Mouse (Mus musculus) midbrain, embryonic 12.5 days (tissue): ENCODE measurements around the gene Afg1l. TPM values are rescaled to one million over a fixed set of nuclear protein-coding genes. Genes with fewer than 3 reads are reported as not detected.
A peak's percentile ranks its signal among the peaks of the same experiment; 100 is the strongest.

Experiments used
- ATAC-seq: fragments of 200-750 bp; cut with Nextera tagmentation; 2 replicates; pipeline ENCODE4 v1.8.0; 2017; ENCODE audit warnings: low read depth, moderate TSS enrichment, moderate library complexity; ENCODE audit not compliant: low FRiP score
- H3K27ac ChIP-seq: fragments of 300-500 bp; sonication (generic); replicated peaks from 2 replicates; pipeline ENCODE4 v1.5.1; 2016; ENCODE audit warnings: mild to moderate bottlenecking
- H3K27me3 ChIP-seq: fragments of 300-500 bp; sonication (generic); 2 replicates; pipeline ENCODE4 v1.6.1; 2016; ENCODE audit warnings: mild to moderate bottlenecking
- H3K36me3 ChIP-seq: fragments of 300-500 bp; sonication (generic); 2 replicates; pipeline ENCODE4 v1.6.1; 2016
- H3K4me1 ChIP-seq: fragments of 300-500 bp; sonication (generic); 2 replicates; pipeline ENCODE4 v1.6.1; 2016
- H3K4me2 ChIP-seq: fragments of 300-500 bp; sonication (generic); replicated peaks from 2 replicates; pipeline ENCODE4 v1.6.1; 2016; ENCODE audit warnings: mild to moderate bottlenecking, moderate library complexity
- H3K4me3 ChIP-seq: fragments of 300-500 bp; sonication (generic); 2 replicates; pipeline ENCODE4 v1.5.1; 2016; ENCODE audit warnings: mild to moderate bottlenecking
- H3K9ac ChIP-seq: fragments of 300-500 bp; sonication (generic); replicated peaks from 2 replicates; pipeline ENCODE4 v1.6.1; 2016; ENCODE audit warnings: mild to moderate bottlenecking, moderate library complexity
- H3K9me3 ChIP-seq: fragments of 300-500 bp; sonication (generic); 2 replicates; pipeline ENCODE4 v1.6.1; 2016; ENCODE audit warnings: mild to moderate bottlenecking
- WGBS: fragments of 180-500 bp; shearing (Covaris S2); methylation state at CpG from one replicate; pipeline ENCODE4 v1.1.7; 2016; 5-methylcytosine and 5-hydroxymethylcytosine counted together
- polyA plus RNA-seq: library from polyadenylated mRNA; unstranded; fragments of >200 nt; fragmentation: Nextera tagmentation; extraction: Ambion mirVana; gene quantifications from 2 replicates; pipeline ENCODE4 v1.2.1, GENCODE M21; 2016

Afg1l gene
- polyA plus RNA-seq = 3.7 and 4.8 TPM in 2 replicates

DNA sequence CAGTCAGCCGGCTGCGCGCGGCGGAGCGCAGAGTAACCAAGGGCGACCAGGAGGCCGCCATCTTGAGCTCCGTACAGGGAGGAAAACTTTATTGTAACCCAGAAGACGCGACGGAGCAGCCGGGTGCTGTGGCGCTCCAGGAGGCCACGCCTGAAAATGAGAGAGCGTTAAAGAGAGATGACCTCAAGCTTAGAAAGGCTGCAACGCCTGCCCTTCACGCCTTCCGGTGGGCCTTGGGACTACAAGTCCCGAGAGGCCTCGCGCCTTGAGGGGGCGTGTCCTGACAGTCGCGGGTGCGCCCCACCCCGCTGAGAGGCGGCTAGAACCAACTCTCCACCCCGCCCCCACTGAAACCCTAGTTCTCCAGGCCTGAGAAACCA is at the start of gene Afg1l:
Afg1l (minus strand) TSS at position 225 of the 380 bp plus-strand sequence.
- Histone ChIP-seq H3K9ac (peak within 1 kb of the TSS; percentile 82), H3K27ac (peak within 1 kb of the TSS; percentile 86), H3K36me3 (no peaks in the 10 kb centered on the region), H3K4me3 (peak within 1 kb of the TSS; percentile 78), H3K4me2 (peak within 1 kb of the TSS; percentile 68), H3K4me1 (peaks cover 11% of the 10 kb centered on the region), H3K27me3 (0 out of 2 replicates have a peak, but pooled peaks cover 3% of the 10 kb centered on the region), H3K9me3 (no peaks in the 10 kb centered on the region)
- peak; percentile 93 for ATAC-seq
- WGBS = under 1% methylated on average over 29 of the region's 29 CpGs

DNA sequence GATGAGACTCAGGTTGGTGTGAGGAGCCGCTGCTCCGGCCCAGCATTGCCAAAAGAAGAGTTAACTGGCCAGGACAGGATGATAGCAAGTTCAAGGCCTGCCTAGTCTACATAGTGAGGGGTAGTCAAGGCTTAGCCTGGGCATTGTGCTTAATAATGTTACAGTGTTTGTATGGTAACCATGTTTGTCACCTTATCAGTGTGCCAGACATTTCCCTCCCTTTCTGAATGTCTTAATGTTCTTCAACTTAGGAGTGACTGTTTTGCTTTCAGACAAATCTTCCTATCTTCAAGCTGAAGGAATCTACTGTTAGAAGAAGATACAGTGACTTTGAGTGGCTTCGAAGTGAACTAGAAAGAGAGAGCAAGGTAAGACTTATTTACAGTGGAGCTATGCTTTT is 47.3 kb upstream of the Afg1l start:
- Histone ChIP-seq H3K9ac (no peak overlapping the region), H3K4me3 (no peak overlapping the region), H3K27ac (no peak overlapping the region), H3K4me1 (peaks cover 18% of the 10 kb centered on the region), H3K36me3 (peaks cover 16% of the 10 kb centered on the region; the same call in 1 of the 2 replicates), H3K27me3 (no peaks in the 10 kb centered on the region), H3K4me2 (no peak overlapping the region), H3K9me3 (no peaks in the 10 kb centered on the region)
- no peak for ATAC-seq
- WGBS = 96% methylated on average over 3 of the region's 3 CpGs

DNA sequence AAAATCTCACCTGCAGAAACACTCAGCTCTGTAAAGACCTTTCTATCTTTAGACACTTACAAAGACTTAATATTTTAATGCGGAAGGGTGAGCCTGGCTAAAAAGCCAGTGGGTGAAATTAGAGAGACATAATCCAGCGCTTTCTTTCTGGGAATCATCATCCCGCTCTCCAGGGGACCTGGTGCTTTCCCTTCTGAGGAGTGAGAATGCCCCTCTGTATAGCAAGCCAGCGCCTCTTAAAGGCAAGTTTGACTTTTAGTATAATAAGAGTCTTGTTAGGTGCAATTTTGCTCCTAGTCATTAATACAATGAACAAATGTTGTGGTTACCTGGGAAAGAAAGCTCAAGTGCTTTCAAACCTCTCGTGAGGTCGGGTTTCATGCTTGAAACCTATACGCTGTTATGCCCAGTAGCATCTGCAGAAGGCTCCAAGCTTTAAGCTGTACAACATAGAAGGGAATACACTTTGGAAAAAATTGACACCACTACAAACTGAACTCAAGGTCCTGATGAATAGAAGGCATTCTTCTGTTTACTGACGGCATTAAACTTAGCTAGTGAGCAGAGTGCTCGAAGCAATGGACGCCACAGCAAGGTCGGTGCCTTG is 45.3 kb upstream of the Afg1l start:
- H3K4me1 ChIP-seq = peaks cover 18% of the 10 kb centered on the region
- no peak for ATAC-seq
- H3K9me3 ChIP-seq = no peaks in the 10 kb centered on the region
- no peak overlapping the region for H3K4me3 ChIP-seq
- H3K9ac ChIP-seq = no peak overlapping the region
- 50% methylated on average over 11 of the region's 11 CpGs for WGBS
- no peak overlapping the region for H3K27ac ChIP-seq
- H3K36me3 ChIP-seq = peaks cover 6% of the 10 kb centered on the region; the same call in 1 of the 2 replicates
- no peak overlapping the region for H3K4me2 ChIP-seq
- no peaks in the 10 kb centered on the region for H3K27me3 ChIP-seq

- Histone ChIP-seq H3K36me3 (peaks cover 6% of the 10 kb centered on the region; the same call in 1 of the 2 replicates), H3K4me1 (peaks cover 18% of the 10 kb centered on the region), H3K9me3 (no peaks in the 10 kb centered on the region), H3K9ac (no peak overlapping the region), H3K4me3 (no peak overlapping the region), H3K27me3 (no peaks in the 10 kb centered on the region), H3K27ac (no peak overlapping the region), H3K4me2 (no peak overlapping the region)
- ATAC-seq = no peak
- WGBS = 45% methylated on average over 2 of the region's 2 CpGs
Observed at GRCm38 (mm10) chr10:42522912-42523311, 44.5 kb upstream of the Afg1l start.

DNA sequence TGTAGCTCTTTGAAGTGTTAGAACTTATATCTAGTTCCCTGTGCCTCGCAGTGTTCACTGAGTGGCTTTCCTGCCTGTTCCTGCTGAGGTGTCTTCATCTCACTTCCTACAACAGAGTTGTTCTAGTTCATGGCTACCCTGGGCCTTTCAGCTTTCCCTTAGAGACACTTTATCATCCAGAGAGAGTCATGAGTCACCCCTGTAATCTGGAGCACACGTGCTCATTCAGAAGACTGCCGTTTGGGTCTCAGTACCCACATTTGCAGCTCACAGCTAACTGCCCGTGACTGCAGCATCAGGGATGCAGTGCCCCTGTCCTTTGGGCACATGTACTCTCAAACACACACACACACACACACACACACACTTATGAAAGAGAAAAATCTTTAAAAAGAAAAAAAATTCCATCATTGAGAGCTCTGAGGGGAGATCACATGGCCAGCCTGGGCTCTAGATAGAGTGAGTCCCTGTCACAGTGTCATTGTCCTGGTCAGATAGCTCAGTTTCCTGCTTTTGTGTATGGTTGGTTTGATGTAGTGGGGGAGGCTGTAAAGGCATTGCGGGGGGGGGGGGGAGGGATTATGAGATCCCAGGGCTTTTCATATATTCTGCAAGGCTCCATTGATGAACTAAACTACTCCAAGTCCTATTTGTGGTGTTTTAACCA is 43.1 kb upstream of the Afg1l start:
- H3K27ac ChIP-seq = no peak overlapping the region
- no peak overlapping the region for H3K9ac ChIP-seq
- no peaks in the 10 kb centered on the region for H3K9me3 ChIP-seq
- H3K27me3 ChIP-seq = no peaks in the 10 kb centered on the region
- peaks cover 18% of the 10 kb centered on the region for H3K4me1 ChIP-seq
- H3K36me3 ChIP-seq = no peaks in the 10 kb centered on the region
- H3K4me3 ChIP-seq = no peak overlapping the region
- no peak for ATAC-seq
- no peak overlapping the region for H3K4me2 ChIP-seq
- WGBS = 62% methylated on average over 5 of the region's 5 CpGs

- Histone ChIP-seq H3K36me3 (no peaks in the 10 kb centered on the region), H3K9me3 (no peaks in the 10 kb centered on the region), H3K27ac (no peak overlapping the region), H3K4me1 (peaks cover 11% of the 10 kb centered on the region), H3K27me3 (no peaks in the 10 kb centered on the region), H3K4me3 (no peak overlapping the region), H3K9ac (no peak overlapping the region), H3K4me2 (no peak overlapping the region)
- no peak for ATAC-seq
- 90% methylated on average over 8 of the region's 8 CpGs for WGBS
Observed at GRCm38 (mm10) chr10:42518363-42518762, 40.0 kb upstream of the Afg1l start.

GRCm38 (mm10) chr10:42514125-42514524 is 35.8 kb upstream of the Afg1l start:
- Histone ChIP-seq H3K9ac (no peak overlapping the region), H3K27me3 (no peaks in the 10 kb centered on the region), H3K27ac (no peak overlapping the region)

DNA sequence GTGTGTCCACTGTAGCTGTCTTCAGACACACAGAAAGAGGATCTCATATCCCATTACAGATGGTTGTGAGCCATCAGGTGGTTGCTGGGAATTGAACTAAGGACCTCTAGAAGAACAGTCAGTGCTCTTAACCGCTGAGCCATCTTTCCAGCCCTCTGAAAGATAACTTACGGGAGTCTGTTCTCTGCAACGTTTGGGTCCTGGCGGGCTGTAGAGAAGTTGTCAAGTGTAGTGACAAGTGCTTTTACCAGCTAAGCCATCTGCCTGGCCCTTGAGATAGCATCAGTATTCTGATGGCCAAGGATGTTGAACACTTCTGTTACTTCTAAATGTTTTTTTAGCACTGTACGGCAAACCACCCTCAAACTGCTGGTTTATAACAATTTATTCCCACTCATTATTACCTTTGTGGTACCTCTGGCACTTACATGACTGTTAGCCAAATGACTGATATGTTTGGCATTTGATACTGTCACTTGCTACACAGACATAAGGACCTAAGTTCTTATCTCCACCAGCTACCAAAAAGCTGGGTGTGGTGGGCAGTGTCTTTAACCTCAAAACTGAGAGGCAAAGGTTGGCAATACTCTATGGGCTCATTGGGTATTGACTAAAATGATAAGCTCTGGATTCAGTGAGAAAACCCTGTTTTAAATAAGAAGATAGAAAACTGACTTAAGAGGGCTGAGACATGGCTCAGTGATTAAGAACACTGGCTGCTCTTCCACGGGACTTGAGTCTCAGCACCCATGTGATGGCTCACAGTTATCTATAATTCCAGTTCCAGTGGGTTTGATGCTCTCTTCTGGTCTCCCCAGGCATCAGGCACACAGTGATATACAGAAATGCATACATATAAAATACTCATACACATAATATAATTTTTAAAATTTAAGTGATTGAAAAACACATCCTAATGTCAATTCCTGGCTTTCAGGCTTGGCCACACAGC is 33.1 kb upstream of the Afg1l start:
- 87% methylated on average over 6 of the region's 6 CpGs for whole genome bisulfite sequencing
- Histone ChIP-seq H3K27ac (no peak overlapping the region), H3K27me3 (no peaks in the 10 kb centered on the region), H3K9me3 (no peaks in the 10 kb centered on the region), H3K4me2 (no peak overlapping the region), H3K4me3 (no peak overlapping the region), H3K4me1 (peaks cover 3% of the 10 kb centered on the region; the same call in 1 of the 2 replicates), H3K9ac (no peak overlapping the region), H3K36me3 (peaks cover 14% of the 10 kb centered on the region; the same call in 1 of the 2 replicates)
- no peak for ATAC-seq

More at GRCm38 (mm10) chr10:42514125-42514524, 35.8 kb upstream of the Afg1l start:
- Histone ChIP-seq H3K4me1 (no peaks in the 10 kb centered on the region), H3K9me3 (no peaks in the 10 kb centered on the region), H3K4me2 (no peak overlapping the region), H3K36me3 (peaks cover 14% of the 10 kb centered on the region; the same call in 1 of the 2 replicates), H3K4me3 (no peak overlapping the region)
- ATAC-seq = no peak

- Histone ChIP-seq H3K27ac (no peak overlapping the region), H3K4me1 (peaks cover 3% of the 10 kb centered on the region; the same call in 1 of the 2 replicates), H3K36me3 (peaks cover 14% of the 10 kb centered on the region; the same call in 1 of the 2 replicates), H3K27me3 (no peaks in the 10 kb centered on the region), H3K9ac (no peak overlapping the region), H3K4me2 (no peak overlapping the region), H3K9me3 (no peaks in the 10 kb centered on the region), H3K4me3 (no peak overlapping the region)
- ATAC-seq = no peak
- 81% methylated on average over 6 of the region's 6 CpGs for WGBS
Observed at GRCm38 (mm10) chr10:42510141-42510540, 31.8 kb upstream of the Afg1l start.

GRCm38 (mm10) chr10:42504096-42504710 is 25.8 kb upstream of the Afg1l start:
- Histone ChIP-seq H3K27me3 (no peaks in the 10 kb centered on the region), H3K4me2 (no peak overlapping the region), H3K27ac (no peak overlapping the region), H3K4me3 (no peak overlapping the region), H3K9ac (no peak overlapping the region), H3K36me3 (no peaks in the 10 kb centered on the region), H3K9me3 (no peaks in the 10 kb centered on the region), H3K4me1 (peaks cover 8% of the 10 kb centered on the region)
- WGBS = 94% methylated on average over 10 of the region's 10 CpGs
- no peak for ATAC-seq

GRCm38 (mm10) chr10:42502349-42503111 is 24.2 kb upstream of the Afg1l start:
- H3K9ac ChIP-seq = peak overlapping the region; percentile 83
- peak overlapping the region; percentile 59 for H3K4me2 ChIP-seq
- peaks cover 8% of the 10 kb centered on the region for H3K4me1 ChIP-seq
- peak overlapping the region; percentile 88 for H3K4me3 ChIP-seq
- WGBS = under 1% methylated on average over 54 of the region's 55 CpGs
- H3K27ac ChIP-seq = peak overlapping the region; percentile 91
- peak; percentile 66 for ATAC-seq
- no peaks in the 10 kb centered on the region for H3K9me3 ChIP-seq
- H3K36me3 ChIP-seq = no peaks in the 10 kb centered on the region
- H3K27me3 ChIP-seq = no peaks in the 10 kb centered on the region
